Mouse (Mus musculus) adrenal gland, postnatal 25 days (tissue): ENCODE results near the gene Myoz1. TPM values are rescaled to one million over a fixed set of nuclear protein-coding genes. Genes with fewer than 3 reads are reported as not detected.
"Not testable (repeated sequence)": the region's sequence is repeated elsewhere in the genome, so short reads cannot be mapped to it uniquely, and the experiment has no call there.

Source experiments
- DNase-seq: peaks from one replicate; pipeline ENCODE4 v3.0.0; 2021; ENCODE audit warnings: mixed read lengths
- total RNA-seq: library from RNA; stranded (reverse); gene quantifications from 2 replicates; pipeline ENCODE4 v1.2.3, GENCODE M21; 2021

Myoz1 gene
- total RNA-seq, 1 experiment from 2014 or later = not detected

DNA sequence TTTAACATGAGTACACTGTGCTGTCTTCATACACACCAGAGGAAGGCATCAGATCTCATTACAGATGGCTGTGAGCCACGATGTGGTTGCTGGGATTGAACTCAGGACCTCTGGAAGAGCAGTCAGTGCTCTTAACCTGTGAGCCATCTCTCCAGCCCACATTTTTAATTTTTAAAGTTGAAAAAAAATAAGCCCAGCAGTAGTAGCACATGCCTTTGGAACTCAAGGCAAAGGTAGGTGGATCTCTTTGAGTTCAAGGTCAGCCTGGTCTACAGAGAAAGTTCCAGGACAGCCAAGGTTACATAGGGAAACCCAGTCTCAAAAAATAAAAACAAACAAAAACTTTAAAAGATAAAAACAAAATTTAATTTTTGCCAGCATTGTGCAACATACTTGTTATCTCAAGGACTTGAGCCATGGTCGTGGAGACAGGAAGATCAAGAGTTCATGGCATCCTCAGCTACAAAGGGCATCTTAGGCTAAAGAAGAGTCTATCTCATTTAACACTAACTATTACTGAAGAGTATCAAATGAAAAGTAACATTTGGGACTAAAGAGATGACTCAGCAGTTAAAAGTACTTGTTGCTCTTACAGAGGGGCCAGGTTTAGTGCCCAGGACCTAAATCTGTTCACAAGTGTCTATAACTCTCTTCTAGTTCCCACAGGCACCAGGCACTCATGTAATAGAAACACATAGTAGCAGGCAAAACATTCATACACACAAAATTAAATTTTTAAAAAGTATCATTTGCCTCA is 18.3 kb downstream of the Myoz1 start:
- DNase-seq = no peak

- not testable (repeated sequence) for DNase-seq
These were observed 19.4 kb downstream of the Myoz1 start for GRCm38 (mm10) chr14:20636968-20637367.

DNA sequence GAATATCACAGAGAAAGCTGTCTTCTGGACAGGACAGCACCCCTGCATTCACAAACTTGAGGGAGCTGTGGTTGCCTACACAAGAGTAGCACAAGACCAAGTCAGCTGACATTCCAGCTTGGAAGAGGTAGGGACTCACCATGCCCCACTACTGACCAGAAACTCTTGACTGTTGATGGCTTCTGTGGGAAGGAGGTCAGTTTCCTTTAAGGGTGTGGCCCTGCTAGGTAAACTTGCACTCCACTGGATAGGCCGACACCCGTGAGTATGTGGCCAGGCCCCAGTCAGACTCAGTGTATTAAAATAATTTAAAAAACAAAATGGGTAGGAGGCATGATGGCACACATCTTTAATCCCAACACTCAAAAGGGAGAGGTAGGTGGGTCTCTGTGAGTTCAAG is 20.8 kb downstream of the Myoz1 start:
- no peak for DNase-seq

DNA sequence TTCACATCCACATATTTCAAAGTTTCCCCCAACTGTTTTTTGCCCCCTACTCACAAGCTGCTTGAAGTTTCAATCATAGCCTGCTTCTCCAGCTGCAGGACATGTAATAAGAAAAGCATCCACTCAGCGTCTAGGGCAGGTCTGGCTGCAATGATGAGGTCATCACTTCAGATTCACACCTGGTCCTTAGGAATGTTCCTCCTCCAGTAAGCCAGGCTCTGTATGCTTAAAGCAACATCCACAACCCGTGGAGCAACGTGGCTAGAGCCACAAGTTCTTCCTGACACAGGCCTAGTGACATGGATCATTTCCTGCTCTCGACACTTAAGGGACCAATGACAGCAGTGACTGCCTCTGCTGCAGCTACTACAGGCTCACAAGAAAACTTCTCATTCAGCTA is 25.1 kb downstream of the Myoz1 start:
- DNase-seq = no peak

- DNase-seq = no peak
These were observed 29.4 kb downstream of the Myoz1 start for GRCm38 (mm10) chr14:20626971-20627370.

DNA sequence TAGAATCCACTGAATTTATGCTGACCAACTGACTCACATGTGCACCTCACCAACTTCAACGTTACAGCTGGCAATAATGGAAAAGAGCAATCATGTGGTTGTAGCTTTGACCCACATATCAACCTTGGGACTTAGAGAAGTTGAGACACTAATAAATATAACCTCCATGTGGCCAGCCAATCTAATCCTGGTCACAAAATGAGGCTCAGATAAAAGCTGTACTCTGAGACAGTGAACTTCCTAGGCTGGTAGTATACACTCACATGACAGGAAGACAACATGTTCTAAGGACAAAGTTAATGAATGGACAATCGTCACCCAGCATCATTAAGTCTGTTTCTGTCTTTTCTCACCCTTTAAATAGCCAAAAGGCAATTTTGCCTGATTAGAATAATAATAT is 29.9 kb downstream of the Myoz1 start:
- DNase-seq = no peak

- DNase-seq = no peak
These were observed 33.4 kb downstream of the Myoz1 start for GRCm38 (mm10) chr14:20622907-20623306.

DNA sequence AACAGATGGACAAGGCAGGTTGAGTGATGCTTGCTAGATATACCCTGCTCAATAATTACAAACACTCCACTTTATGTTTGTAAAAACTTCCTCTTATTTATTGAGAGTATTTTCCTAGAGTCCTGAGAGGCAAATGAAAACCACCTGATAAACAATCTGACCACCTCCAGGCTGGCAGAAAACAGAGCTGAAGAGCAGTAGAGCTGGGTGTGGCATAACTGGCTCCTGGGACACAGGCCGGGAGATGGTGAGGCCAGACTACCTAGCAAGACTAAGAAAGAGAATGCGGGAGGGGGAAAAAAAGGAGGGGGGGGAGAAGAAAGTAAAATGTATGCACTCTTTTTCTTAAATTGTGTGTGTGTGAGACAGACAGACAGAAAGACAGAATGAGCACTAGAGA is 33.9 kb downstream of the Myoz1 start:
- no peak for DNase-seq

DNA sequence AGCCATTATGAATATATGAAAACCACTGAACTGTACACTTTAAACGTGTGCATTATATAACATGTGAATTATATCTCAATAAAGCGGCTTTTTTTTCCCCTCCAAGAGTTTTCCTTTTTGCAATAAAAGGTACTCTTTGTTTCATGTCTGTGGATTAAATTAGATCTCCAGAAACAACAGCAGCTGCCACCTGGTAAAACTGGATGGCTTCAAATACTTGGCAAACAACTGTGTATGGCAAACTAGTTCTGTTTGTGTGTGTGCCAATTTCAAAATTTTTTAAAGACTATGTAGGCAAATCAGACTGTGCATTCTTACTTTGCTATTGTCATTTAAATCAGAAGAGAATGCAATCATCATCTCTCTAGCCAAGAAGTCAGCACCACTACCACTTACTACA is 34.4 kb downstream of the Myoz1 start:
- no peak for DNase-seq

DNA sequence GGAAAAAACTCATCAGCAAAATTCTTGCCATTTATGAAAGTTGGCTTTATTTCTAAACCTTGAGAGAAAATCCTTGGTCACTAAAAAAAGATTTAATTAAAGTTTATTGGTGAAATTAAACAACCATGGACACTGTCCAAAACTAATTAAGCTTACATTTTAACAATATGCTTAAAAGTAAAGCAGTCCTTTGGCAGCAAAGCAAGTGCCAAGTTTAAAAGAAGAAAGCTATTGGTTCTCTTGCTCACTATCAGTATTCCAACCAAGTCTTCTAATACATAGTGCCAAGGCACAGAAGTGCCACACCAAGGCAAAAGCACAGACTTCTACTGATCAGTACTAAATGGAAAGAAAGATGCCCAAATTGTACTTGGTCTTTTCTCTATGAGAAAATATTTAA is 37.2 kb downstream of the Myoz1 start:
- DNase-seq = no peak

GRCm38 (mm10) chr14:20618211-20618610 is 38.1 kb downstream of the Myoz1 start:
- no peak for DNase-seq

GRCm38 (mm10) chr14:20616421-20616820 is 39.9 kb downstream of the Myoz1 start:
- no peak for DNase-seq

DNA sequence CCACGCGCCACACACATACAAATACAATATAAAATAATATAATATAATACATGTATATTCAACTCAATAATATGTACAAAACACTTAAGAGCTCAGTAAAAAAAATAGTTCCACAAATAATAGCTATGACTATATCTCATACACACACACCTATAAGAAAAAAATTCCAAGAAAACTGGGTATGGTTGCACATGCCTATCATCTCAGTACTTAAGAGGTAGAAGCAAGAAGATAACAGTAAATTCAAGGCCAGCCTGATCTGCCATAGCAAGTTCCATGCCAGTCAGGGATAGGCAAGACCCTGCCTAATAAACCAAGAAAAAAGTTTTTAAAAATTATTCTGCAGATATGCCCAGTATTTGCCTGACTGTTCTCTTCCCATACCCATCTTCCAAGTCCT is 41.3 kb downstream of the Myoz1 start:
- no peak for DNase-seq

DNA sequence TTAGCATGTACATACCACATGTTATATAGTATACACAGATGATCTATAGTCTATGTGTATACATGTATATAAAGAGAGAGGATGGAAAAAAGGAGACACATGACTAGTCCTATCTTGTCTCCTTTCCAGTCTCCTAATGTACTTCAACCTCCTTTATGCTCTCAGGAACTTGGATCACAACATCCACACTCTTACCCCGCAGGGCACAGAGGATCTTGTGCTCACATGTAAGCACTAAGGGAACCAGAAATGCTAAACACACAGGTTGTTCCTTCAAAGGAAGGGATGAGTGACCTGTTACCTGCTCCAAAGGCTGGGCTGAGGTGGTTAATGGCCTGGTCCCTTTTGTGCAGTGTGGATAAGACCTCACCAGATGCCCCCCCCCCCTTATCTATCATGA is 43.5 kb downstream of the Myoz1 start:
- DNase-seq = no peak

- peak; percentile 38 for DNase-seq
These were observed 46.2 kb downstream of the Myoz1 start for GRCm38 (mm10) chr14:20610146-20610545.

GRCm38 (mm10) chr14:20609519-20609918 is 46.8 kb downstream of the Myoz1 start:
- no peak for DNase-seq

GRCm38 (mm10) chr14:20607396-20608126 is 48.8 kb downstream of the Myoz1 start:
- no peak for DNase-seq

- no peak for DNase-seq
These were observed 55.1 kb downstream of the Myoz1 start for GRCm38 (mm10) chr14:20601287-20601686.

- DNase-seq = no peak
These were observed 56.1 kb downstream of the Myoz1 start for GRCm38 (mm10) chr14:20600203-20600602.

DNA sequence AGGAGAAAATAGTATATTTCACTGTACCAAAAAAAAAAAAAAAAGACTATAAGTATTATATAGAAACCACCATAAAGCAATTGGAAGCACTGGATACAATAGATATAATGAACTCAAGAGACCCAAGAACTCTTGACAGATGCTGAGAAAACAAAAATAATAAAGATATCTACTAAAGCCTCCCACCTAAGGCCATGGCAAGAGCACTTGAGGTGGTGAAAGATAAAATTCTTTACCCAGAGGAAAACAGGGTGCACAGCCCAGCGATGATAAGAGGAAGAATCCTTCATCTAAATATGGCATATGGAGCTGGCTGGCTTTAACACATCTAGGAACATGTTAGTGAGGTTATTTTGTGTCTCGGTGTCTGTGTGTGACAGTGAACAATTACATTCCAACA is 56.8 kb downstream of the Myoz1 start:
- DNase-seq = no peak
